Mouse (Mus musculus) kidney, adult 2 months (tissue): ENCODE results near the gene Lyve1.

ENCODE experiments used
- CTCF ChIP-seq: fragments of 200-500 bp; conservative IDR thresholded peaks from 2 replicates; pipeline ENCODE4 v1.5.1; 2011; ENCODE audit warnings: low read depth, mild to moderate bottlenecking, control low read depth, low read length, moderate library complexity, mixed read lengths; ENCODE audit not compliant: insufficient read depth, insufficient read length
- POLR2A ChIP-seq: fragments of 200-500 bp; IDR thresholded peaks from one replicate; pipeline ENCODE4 v1.6.1; 2011; ENCODE audit warnings: low read depth, low read length, control low read depth

- TF ChIP-seq POLR2A (no peak), CTCF (0 out of 2 replicates have a peak, but pooled peaks have one; percentile 14)
These were observed 42.0 kb downstream of the Lyve1 start for GRCm38 (mm10) chr7:110821068-110821467.
